Mouse (Mus musculus) mature B cell (primary cell): ENCODE measurements around the gene Dnajc21.

Source experiments
- in situ Hi-C: fragments of 300-500 bp; cut with MboI; formaldehyde crosslinking; loops from 2 replicates; pipeline ENCODE4 v1.14.3; 2019

Dnajc21 gene

GRCm38 (mm10) chr15:10436893-10437292 lies 33.4 kb downstream of the Dnajc21 start:
- in situ Hi-C loops = no loop called here

- in situ Hi-C loops = no loop called here
Observed at GRCm38 (mm10) chr15:10426545-10427266, 43.6 kb downstream of the Dnajc21 start.

GRCm38 (mm10) chr15:10426124-10426523 lies 44.2 kb downstream of the Dnajc21 start:
- in situ Hi-C loops = no loop called here

GRCm38 (mm10) chr15:10421785-10422144 lies 48.6 kb downstream of the Dnajc21 start:
- in situ Hi-C loops = no loop called here

- in situ Hi-C loops = no loop called here
Observed at GRCm38 (mm10) chr15:10421138-10421784, 49.1 kb downstream of the Dnajc21 start.

- in situ Hi-C loops = no loop called here
Observed at GRCm38 (mm10) chr15:10413656-10414055, 56.7 kb downstream of the Dnajc21 start.

- in situ Hi-C loops = no loop called here
Observed at GRCm38 (mm10) chr15:10410881-10411280, 59.4 kb downstream of the Dnajc21 start.

- in situ Hi-C loops = no loop called here
Observed at GRCm38 (mm10) chr15:10409842-10410241, 60.5 kb downstream of the Dnajc21 start.

- in situ Hi-C loops = no loop called here
Observed at GRCm38 (mm10) chr15:10400415-10400814, 69.9 kb downstream of the Dnajc21 start.

- in situ Hi-C loops = no loop called here
Observed at GRCm38 (mm10) chr15:10399795-10400194, 70.5 kb downstream of the Dnajc21 start.
